ENCODE assay signal across 17 mouse cellular contexts in the genomic region with DNA sequence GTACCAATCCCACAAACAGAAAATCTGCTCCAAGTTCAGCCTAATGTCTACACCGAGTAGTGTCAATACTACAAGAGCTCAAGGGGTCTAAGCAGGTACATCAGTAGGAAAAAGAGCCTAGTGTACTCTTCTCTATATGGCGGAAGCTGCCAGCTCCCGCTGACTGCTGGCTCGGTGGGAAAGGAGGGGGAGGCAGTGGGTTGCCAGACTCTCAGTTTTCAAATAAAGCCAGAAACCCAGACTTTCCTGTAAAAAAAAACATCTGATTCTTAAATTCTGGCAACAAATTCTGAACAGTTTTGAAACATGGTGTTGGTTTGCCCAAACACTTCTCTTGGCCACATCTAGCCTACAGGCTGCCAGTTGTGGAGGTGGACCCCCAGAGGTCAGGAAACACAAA.
DNase-seq lines count a peak whose midpoint lies in the region; ATAC-seq and TF ChIP-seq lines count a peak whose summit lies in the region.
"Had no signal": no experiment of that assay in that cellular context is flagged by ENCODE, and none has a peak within 500 bp of the region (broad histone marks: within the 10 kb centered on the region; RNA-seq: fewer than 3 reads in every experiment).

No protein-coding gene starts in this region.

- H3K9ac ChIP-seq in hindbrain, postnatal 0 days (replicated peaks; ENCODE audit: low read length) = no peak overlapping the region
- no peak overlapping the region for H3K9ac ChIP-seq in hindbrain, embryonic 13.5 days
- H3K9ac ChIP-seq in embryonic facial prominence, embryonic 13.5 days = no peak overlapping the region
- H3K9ac ChIP-seq: forebrain, embryonic 15.5 days; kidney, embryonic 15.5 days; liver, postnatal 0 days; neural tube, embryonic 15.5 days had no signal

- peak; percentile 34 for DNase-seq in hindbrain, postnatal 0 days (ENCODE audit: low spot score)
- peak; percentile 34 for DNase-seq in layer of hippocampus, adult 9-11 months
- peak; percentile 41 for DNase-seq in right cerebral cortex, postnatal 14 days
- DNase-seq in MN1 (ENCODE audit: low spot score) = no peak
- no peak for DNase-seq in lung, adult 18-20 months
- DNase-seq: adrenal gland, postnatal 25 days; embryo, embryonic 11 days; heart, postnatal 14 days; liver, postnatal 0 days had no signal

- H3K27me3 ChIP-seq in hindbrain, postnatal 0 days (ENCODE audit: insufficient read depth, low read length) = no peaks in the 10 kb centered on the region
- H3K27me3 ChIP-seq in hindbrain, embryonic 13.5 days = 0 out of 2 replicates have a peak, but pooled peaks cover 3% of the 10 kb centered on the region
- H3K27me3 ChIP-seq in embryonic facial prominence, embryonic 13.5 days = no peaks in the 10 kb centered on the region
- H3K27me3 ChIP-seq: forebrain, embryonic 15.5 days; kidney, embryonic 15.5 days; megakaryocyte, embryonic 14.5 days had no signal

- no peaks in the 10 kb centered on the region for H3K9me3 ChIP-seq in hindbrain, postnatal 0 days (ENCODE audit: low read length)
- H3K9me3 ChIP-seq in hindbrain, embryonic 13.5 days = no peaks in the 10 kb centered on the region
- H3K9me3 ChIP-seq in embryonic facial prominence, embryonic 13.5 days = no peaks in the 10 kb centered on the region
- H3K9me3 ChIP-seq: forebrain, embryonic 15.5 days; kidney, embryonic 15.5 days; megakaryocyte, embryonic 14.5 days; neural tube, embryonic 15.5 days had no signal

- H3K36me3 ChIP-seq in hindbrain, postnatal 0 days (ENCODE audit: insufficient read depth, low read length) = no peaks in the 10 kb centered on the region
- H3K36me3 ChIP-seq in hindbrain, embryonic 13.5 days = no peaks in the 10 kb centered on the region
- H3K36me3 ChIP-seq in embryonic facial prominence, embryonic 13.5 days = no peaks in the 10 kb centered on the region
- H3K36me3 ChIP-seq: forebrain, embryonic 15.5 days; kidney, embryonic 15.5 days; neural tube, embryonic 15.5 days had no signal

- no peak overlapping the region for H3K27ac ChIP-seq in hindbrain, postnatal 0 days
- no peak overlapping the region for H3K27ac ChIP-seq in hindbrain, embryonic 13.5 days
- H3K27ac ChIP-seq in embryonic facial prominence, embryonic 13.5 days = peak overlapping the region; percentile 49; the same call in 1 of the 2 replicates
- H3K27ac ChIP-seq: forebrain, embryonic 15.5 days; neural tube, embryonic 15.5 days; stomach, postnatal 0 days had no signal

- H3K4me1 ChIP-seq in hindbrain, postnatal 0 days (ENCODE audit: insufficient read depth, low read length) = no peaks in the 10 kb centered on the region
- H3K4me1 ChIP-seq in hindbrain, embryonic 13.5 days (replicated peaks) = peaks cover 4% of the 10 kb centered on the region
- H3K4me1 ChIP-seq in embryonic facial prominence, embryonic 13.5 days = peaks cover 75% of the 10 kb centered on the region

- no peak overlapping the region for H3K4me3 ChIP-seq in hindbrain, postnatal 0 days (ENCODE audit: low read length)
- no peak overlapping the region for H3K4me3 ChIP-seq in hindbrain, embryonic 13.5 days
- no peak overlapping the region for H3K4me3 ChIP-seq in embryonic facial prominence, embryonic 13.5 days
- H3K4me3 ChIP-seq: forebrain, embryonic 15.5 days; kidney, embryonic 15.5 days; megakaryocyte, embryonic 14.5 days; neural tube, embryonic 15.5 days had no signal

- no peak for TF ChIP-seq CTCF in hindbrain, postnatal 0 days (IDR thresholded peaks at IDR 0.05; ENCODE audit: low read depth)

- 54% methylated on average over 4 of the region's 4 CpGs for WGBS in hindbrain, postnatal 0 days
- 77% methylated on average over 4 of the region's 4 CpGs for WGBS in hindbrain, embryonic 13.5 days
- WGBS in embryonic facial prominence, embryonic 13.5 days = 38% methylated on average over 4 of the region's 4 CpGs

- no peak for ATAC-seq in hindbrain, postnatal 0 days
- no peak for ATAC-seq in hindbrain, embryonic 13.5 days (ENCODE audit: low FRiP score)
- no peak for ATAC-seq in embryonic facial prominence, embryonic 13.5 days (ENCODE audit: insufficient number of reproducible peaks, insufficient read depth, low FRiP score, low TSS enrichment, low read depth)
- ATAC-seq: forebrain, embryonic 15.5 days; inflammation-experienced regulatory T-cells, adult 6 months; liver, postnatal 0 days had no signal

- no peak overlapping the region for H3K4me2 ChIP-seq in hindbrain, postnatal 0 days (ENCODE audit: low read depth, low read length)
- no peak overlapping the region for H3K4me2 ChIP-seq in hindbrain, embryonic 13.5 days
- H3K4me2 ChIP-seq in embryonic facial prominence, embryonic 13.5 days = peak overlapping the region; percentile 26; the same call in 1 of the 2 replicates
- H3K4me2 ChIP-seq: forebrain, embryonic 15.5 days; kidney, embryonic 15.5 days; neural tube, embryonic 15.5 days had no signal

Comparison
In these comparisons a context has a peak if more than half of its experiments do, and no peak if none do; other contexts are left out.
1. DNase-seq: peak in hindbrain, postnatal 0 days (single experiment), layer of hippocampus, adult 9-11 months (single experiment) and right cerebral cortex, postnatal 14 days (single experiment); none in MN1 (single experiment) and lung, adult 18-20 months (0 of 2).